Mouse (Mus musculus): Measurements from ENCODE around the gene Shc2. TPM values are rescaled to one million over a fixed set of nuclear protein-coding genes. Genes with fewer than 3 reads are reported as not detected.

The Shc2 gene
- total and polyA plus RNA-seq, 3 experiments, result not detected

DNA sequence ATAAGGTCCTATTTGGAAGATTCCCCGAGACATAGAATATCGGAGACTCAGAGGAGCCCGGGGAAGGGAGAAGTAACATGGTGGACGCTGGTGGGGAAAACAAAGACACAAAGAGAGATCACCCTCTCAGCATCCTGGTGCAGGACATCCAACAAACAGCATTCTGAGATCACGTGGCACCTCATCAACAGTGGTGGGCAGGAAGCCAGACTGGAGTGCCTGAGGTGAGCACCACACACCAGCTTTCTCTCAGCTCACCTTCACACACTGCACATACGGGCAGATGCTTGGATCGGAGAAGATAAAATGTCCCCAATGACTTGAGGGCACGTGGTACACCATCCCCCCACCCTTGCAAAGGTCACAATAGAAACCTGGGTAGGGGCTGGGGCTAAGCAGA is 1.4 kb downstream of the Shc2 start:
- TF ChIP-seq BHLHE40 (IDR thresholded peaks at IDR 0.05; ENCODE audit: borderline replicate concordance, low read depth, low read length) (no peak), KAT2A (conservative IDR thresholded peaks at IDR 0.05; ENCODE audit: low read depth, low read length) (no peak), HCFC1 (IDR thresholded peaks at IDR 0.05; ENCODE audit: low read depth, low read length) (no peak), GABPA (IDR thresholded peaks at IDR 0.05; ENCODE audit: low read depth, low read length) (no peak), RCOR1 (IDR thresholded peaks at IDR 0.05; ENCODE audit: low read depth, low read length) (no peak), MAFK (IDR thresholded peaks at IDR 0.05; ENCODE audit: borderline replicate concordance, low read depth, low read length) (no peak), POLR2A (IDR thresholded peaks at IDR 0.05; ENCODE audit: control insufficient read depth in 1 of 2, insufficient read depth in 1 of 2, low read depth in 1 of 2, low read length in 2 of 2, poor library complexity in 1 of 2) (no peak), JUND (IDR thresholded peaks at IDR 0.05; ENCODE audit: low read depth, low read length) (no peak), MYB (IDR thresholded peaks at IDR 0.05; ENCODE audit: low read depth, low read length) (no peak)
- Histone ChIP-seq H3K4me1 (ENCODE audit: control insufficient read depth in 1 of 2, insufficient read depth in 2 of 2, low read length in 2 of 2) (no peaks in the 10 kb centered on the region), H3K79me2 (ENCODE audit: control insufficient read depth, insufficient read depth, low read length, poor library complexity) (no peaks in the 10 kb centered on the region), H3K9ac (ENCODE audit: control insufficient read depth, low read depth, low read length, poor library complexity, severe bottlenecking) (no peak overlapping the region), H3K4me3 (ENCODE audit: control insufficient read depth in 1 of 2, insufficient read depth in 1 of 2, low read depth in 2 of 2, low read length in 2 of 2) (no peak overlapping the region), H3K9me3 (replicated peaks; ENCODE audit: insufficient read depth, low read length) (no peaks in the 10 kb centered on the region), H3K36me3 (ENCODE audit: control insufficient read depth in 1 of 2, insufficient read depth in 2 of 2, low read length in 2 of 2) (no peaks in the 10 kb centered on the region), H3K27ac (ENCODE audit: control insufficient read depth, low read depth, low read length) (no peak overlapping the region), H3K27me3 (ENCODE audit: control insufficient read depth in 1 of 2, insufficient read depth in 2 of 2, low read length in 2 of 2) (no peaks in the 10 kb centered on the region; a peak in 1 of 4 replicates)
- no peak for DNase-seq (ENCODE audit: low read depth, low spot score)

DNA sequence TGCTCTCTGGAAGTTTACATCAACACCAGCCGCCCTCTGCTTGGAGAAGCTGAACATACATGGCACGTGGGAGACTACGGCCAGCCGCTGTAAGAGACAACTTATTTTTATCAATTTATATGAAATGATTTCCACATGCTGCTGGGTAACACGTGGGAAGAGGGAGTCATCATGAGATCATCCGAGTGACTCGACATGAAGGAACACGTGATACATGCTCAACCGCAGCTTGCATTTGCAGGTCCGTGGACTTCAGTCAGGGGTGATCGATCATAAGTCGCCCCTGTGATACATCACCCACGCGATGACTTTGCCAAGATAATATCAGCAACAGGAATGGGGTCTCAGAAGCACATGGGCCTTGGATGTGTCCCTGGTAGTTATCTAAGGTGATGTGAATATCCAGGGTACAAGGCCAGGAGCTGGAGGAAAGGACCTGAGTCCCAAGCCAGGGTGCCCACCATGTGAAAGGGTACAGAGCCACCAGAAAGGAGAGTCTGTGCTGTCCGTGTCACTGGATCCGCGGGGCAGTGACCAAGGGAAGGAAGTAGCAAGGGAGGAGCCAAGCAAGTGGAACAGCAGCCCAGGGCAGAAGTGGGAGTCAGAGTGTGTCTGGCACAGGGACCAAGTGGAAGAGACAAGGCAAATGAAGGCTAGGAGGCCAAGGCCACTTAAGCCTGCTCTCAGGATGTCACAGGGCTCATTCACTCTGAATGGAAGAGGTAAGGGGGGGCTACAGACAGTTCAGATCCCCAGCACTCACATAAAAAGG is 4.5 kb downstream of the Shc2 start:
- Histone ChIP-seq H3K79me2 (ENCODE audit: control insufficient read depth, insufficient read depth, low read length, poor library complexity) (no peaks in the 10 kb centered on the region), H3K9ac (ENCODE audit: control insufficient read depth, low read depth, low read length, poor library complexity, severe bottlenecking) (no peak overlapping the region), H3K9me3 (replicated peaks; ENCODE audit: insufficient read depth, low read length) (no peaks in the 10 kb centered on the region), H3K4me1 (ENCODE audit: control insufficient read depth in 1 of 2, insufficient read depth in 2 of 2, low read length in 2 of 2) (no peaks in the 10 kb centered on the region), H3K4me3 (ENCODE audit: control insufficient read depth in 1 of 2, insufficient read depth in 1 of 2, low read depth in 2 of 2, low read length in 2 of 2) (no peak overlapping the region), H3K27ac (ENCODE audit: control insufficient read depth, low read depth, low read length) (no peak overlapping the region), H3K27me3 (ENCODE audit: control insufficient read depth in 1 of 2, insufficient read depth in 2 of 2, low read length in 2 of 2) (no peaks in the 10 kb centered on the region; a peak in 2 of 4 replicates), H3K36me3 (ENCODE audit: control insufficient read depth in 1 of 2, insufficient read depth in 2 of 2, low read length in 2 of 2) (no peaks in the 10 kb centered on the region)
- no peak for DNase-seq (ENCODE audit: low read depth, low spot score)
- TF ChIP-seq JUND (IDR thresholded peaks at IDR 0.05; ENCODE audit: low read depth, low read length), result no peak
- no peak for TF ChIP-seq SMC3 (IDR thresholded peaks at IDR 0.05; ENCODE audit: low read depth, low read length)

DNA sequence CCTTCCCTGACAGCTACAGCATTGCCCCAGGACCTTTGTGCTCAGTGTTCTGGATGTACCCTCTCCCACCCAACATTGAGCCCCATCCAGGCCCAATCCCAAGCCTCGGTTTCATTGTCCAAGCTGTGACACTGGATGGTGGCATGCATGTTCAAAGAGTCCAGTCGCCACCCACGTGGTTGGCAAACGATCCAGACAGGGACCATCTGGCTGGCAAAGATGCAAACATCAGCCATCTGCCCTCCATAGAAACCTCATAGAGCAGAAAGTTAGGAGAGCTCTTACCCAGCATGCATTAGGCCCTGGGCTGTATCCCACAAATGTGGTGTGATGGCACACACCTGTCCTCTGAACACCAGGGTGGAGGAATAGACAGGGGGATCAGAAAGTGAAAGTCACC is 6.3 kb downstream of the Shc2 start:
- no peak for DNase-seq (ENCODE audit: low read depth, low spot score)
- no peaks in the 10 kb centered on the region for H3K36me3 ChIP-seq (ENCODE audit: control insufficient read depth in 1 of 2, insufficient read depth in 2 of 2, low read length in 2 of 2)
- H3K9me3 ChIP-seq (replicated peaks; ENCODE audit: insufficient read depth, low read length), result no peaks in the 10 kb centered on the region
- TF ChIP-seq USF2 (IDR thresholded peaks at IDR 0.05; ENCODE audit: borderline replicate concordance in 1 of 2, insufficient read depth in 1 of 2, low read depth in 1 of 2, low read length in 2 of 2) (no peak), ZC3H11A (IDR thresholded peaks at IDR 0.05; ENCODE audit: low read depth, low read length) (no peak), RCOR1 (IDR thresholded peaks at IDR 0.05; ENCODE audit: low read depth, low read length) (no peak), MXI1 (IDR thresholded peaks at IDR 0.05; ENCODE audit: low read depth, low read length) (no peak), E2F4 (IDR thresholded peaks at IDR 0.05; ENCODE audit: borderline replicate concordance, low read depth, low read length) (no peak), POLR2AphosphoS5 (IDR thresholded peaks at IDR 0.05; ENCODE audit: borderline replicate concordance, low read depth, low read length) (no peak), SMC3 (IDR thresholded peaks at IDR 0.05; ENCODE audit: low read depth, low read length) (no peak), UBTF (IDR thresholded peaks at IDR 0.05; ENCODE audit: borderline replicate concordance, insufficient read depth, low read depth, low read length) (no peak), ZKSCAN1 (IDR thresholded peaks at IDR 0.05; ENCODE audit: low read depth, low read length) (no peak), HCFC1 (IDR thresholded peaks at IDR 0.05; ENCODE audit: low read depth, low read length) (no peak), ELF1 (IDR thresholded peaks at IDR 0.05; ENCODE audit: low read depth, low read length) (no peak), MEF2A (IDR thresholded peaks at IDR 0.05; ENCODE audit: extremely low read depth, insufficient replicate concordance, low read depth, low read length, poor library complexity, severe bottlenecking) (no peak), USF1 (IDR thresholded peaks at IDR 0.05; ENCODE audit: low read depth, low read length) (no peak), CTCF (IDR thresholded peaks at IDR 0.05 in 2 of 3, conservative IDR thresholded peaks at IDR 0.05 in 1 of 3; ENCODE audit: control insufficient read depth in 1 of 3, insufficient read depth in 1 of 3, low read depth in 2 of 3, low read length in 3 of 3, poor library complexity in 1 of 3, severe bottlenecking in 1 of 3) (no peak), TAL1 (IDR thresholded peaks at IDR 0.05; ENCODE audit: low read length) (no peak), POLR2A (IDR thresholded peaks at IDR 0.05; ENCODE audit: control insufficient read depth in 1 of 2, insufficient read depth in 1 of 2, low read depth in 1 of 2, low read length in 2 of 2, poor library complexity in 1 of 2) (no peak), SIN3A (IDR thresholded peaks at IDR 0.05; ENCODE audit: low read length) (no peak), MYB (IDR thresholded peaks at IDR 0.05; ENCODE audit: low read depth, low read length) (no peak)
- no peak overlapping the region for H3K27ac ChIP-seq (ENCODE audit: control insufficient read depth, low read depth, low read length)
- H3K4me3 ChIP-seq (ENCODE audit: control insufficient read depth in 1 of 2, insufficient read depth in 1 of 2, low read depth in 2 of 2, low read length in 2 of 2), result no peak overlapping the region
- no peak overlapping the region for H3K9ac ChIP-seq (ENCODE audit: control insufficient read depth, low read depth, low read length, poor library complexity, severe bottlenecking)
- no peaks in the 10 kb centered on the region for H3K79me2 ChIP-seq (ENCODE audit: control insufficient read depth, insufficient read depth, low read length, poor library complexity)
- H3K27me3 ChIP-seq (ENCODE audit: control insufficient read depth in 1 of 2, insufficient read depth in 2 of 2, low read length in 2 of 2), result no peaks in the 10 kb centered on the region; a peak in 2 of 4 replicates
- H3K4me1 ChIP-seq (ENCODE audit: control insufficient read depth in 1 of 2, insufficient read depth in 2 of 2, low read length in 2 of 2), result no peaks in the 10 kb centered on the region
